Mouse (Mus musculus) myocyte (in vitro differentiated cells): ENCODE measurements around the gene Lrrtm3.

Experiments
- E2F4 ChIP-seq: IDR thresholded peaks from one replicate; pipeline ENCODE4 v1.6.1; 2011; ENCODE audit warnings: mild to moderate bottlenecking, control low read depth, moderate library complexity; ENCODE audit not compliant: insufficient read depth
- POLR2A ChIP-seq: IDR thresholded peaks from one replicate; pipeline ENCODE4 v1.6.1; 2011; ENCODE audit warnings: low read depth, mild to moderate bottlenecking, control low read depth, moderate library complexity; ENCODE audit not compliant: insufficient read length
- TCF12 ChIP-seq: IDR thresholded peaks from one replicate; pipeline ENCODE4 v1.6.1; 2011; ENCODE audit warnings: mild to moderate bottlenecking, control low read depth; ENCODE audit not compliant: poor library complexity, insufficient read depth, severe bottlenecking
- USF1 ChIP-seq: IDR thresholded peaks from one replicate; pipeline ENCODE4 v1.6.1; 2011; ENCODE audit warnings: low read depth, mild to moderate bottlenecking, control low read depth, moderate library complexity

DNA sequence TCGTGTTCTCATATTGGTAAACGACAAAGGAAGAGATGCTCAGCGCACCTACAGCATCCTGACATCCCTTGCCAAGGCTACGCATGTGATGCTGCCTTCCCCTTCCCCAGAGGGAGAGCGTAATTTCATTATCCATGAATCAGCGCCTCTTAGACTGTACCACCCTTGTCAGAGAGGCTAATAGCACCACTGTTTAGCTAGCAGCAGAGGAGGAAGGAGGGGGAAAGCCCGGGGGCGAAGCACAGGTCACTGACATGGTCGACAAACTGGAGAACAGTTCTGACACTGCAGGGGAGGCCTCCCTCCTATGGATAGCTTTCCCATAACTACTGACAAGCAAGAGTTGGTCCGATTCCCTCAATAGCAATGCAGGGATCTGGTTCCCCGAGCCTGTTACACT, 6.3 kb downstream of the Lrrtm3 start:
- TF ChIP-seq TCF12 (no peak), POLR2A (no peak), E2F4 (no peak), USF1 (no peak)
